Mouse (Mus musculus) layer of hippocampus, adult 11-12 months (tissue): ENCODE data around the gene Aff3.
A peak's percentile ranks its signal among the peaks of the same experiment; 100 is the strongest.

Source experiments
- DNase-seq: peaks from one replicate; pipeline ENCODE4 v3.0.0; 2022; ENCODE audit warnings: low spot score

Gene Aff3

GRCm38 (mm10) chr1:38541536-38541935, 123.2 kb downstream of the Aff3 start:
- DNase-seq: no peak

DNA sequence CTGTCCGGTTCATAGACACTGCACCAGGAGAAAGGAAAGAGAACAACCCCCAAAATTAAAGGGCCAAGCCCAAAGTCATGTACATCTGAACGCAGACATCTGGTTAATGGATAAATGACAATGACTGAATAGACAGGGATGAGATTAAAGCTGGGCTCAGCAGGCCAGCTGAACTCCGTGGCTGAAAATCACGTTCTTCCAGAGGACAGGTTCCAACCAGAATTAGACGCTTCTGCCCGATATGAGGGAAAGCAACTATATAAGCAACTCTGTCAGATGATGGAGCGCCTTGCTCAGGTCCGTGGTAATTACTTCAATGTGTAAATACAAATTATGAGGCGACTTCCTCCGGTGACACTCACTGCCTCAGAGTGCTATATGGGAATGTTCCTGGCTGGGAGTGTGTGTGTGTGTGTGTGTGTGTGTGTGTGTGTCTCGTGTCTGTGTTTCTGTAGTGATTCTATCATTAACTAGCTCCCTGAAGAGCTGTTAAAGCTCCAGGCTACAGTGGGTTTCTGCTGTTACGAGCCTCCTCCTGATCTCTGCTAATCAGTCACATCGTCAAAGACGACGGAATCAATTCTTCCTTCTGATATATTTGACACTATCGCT, 127.7 kb downstream of the Aff3 start:
- no peak for DNase-seq

DNA sequence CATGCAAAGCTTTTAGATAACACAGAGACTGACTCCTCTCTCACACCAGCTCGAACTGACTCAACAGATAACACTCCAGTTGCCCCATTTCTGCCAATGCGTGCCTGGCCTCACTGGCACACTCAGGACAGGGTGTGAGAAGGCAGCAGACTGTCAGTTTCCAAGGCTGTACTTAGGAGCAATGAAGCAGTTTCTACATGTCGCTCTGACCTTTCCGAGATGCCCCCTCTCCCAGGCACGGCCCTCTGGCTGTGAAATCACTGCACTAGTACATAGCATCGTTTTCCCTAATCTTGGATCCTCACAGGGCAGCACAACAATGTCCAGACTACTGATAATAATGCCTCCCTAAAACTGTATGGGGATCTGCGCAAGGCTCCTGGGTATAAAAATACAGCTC, 132.2 kb downstream of the Aff3 start:
- no peak for DNase-seq

DNA sequence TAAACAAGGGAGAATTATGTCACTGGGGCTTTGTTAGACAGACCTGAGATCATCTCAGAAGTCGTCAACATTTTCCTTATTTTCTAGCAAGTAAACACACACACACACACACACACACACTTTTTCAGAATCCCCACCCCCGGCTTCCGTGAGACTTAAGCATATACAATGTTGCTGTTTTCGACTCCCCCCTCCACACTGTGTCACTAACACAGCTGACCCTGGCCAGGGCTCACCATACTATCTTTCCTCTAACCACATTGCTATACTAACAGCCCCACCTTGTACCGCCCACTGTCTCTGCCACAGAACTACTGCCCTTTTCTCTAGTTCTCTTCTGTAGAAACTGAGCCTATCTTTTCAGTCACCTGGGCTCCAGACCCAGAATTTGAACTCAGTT, 136.1 kb downstream of the Aff3 start:
- DNase-seq: no peak

DNA sequence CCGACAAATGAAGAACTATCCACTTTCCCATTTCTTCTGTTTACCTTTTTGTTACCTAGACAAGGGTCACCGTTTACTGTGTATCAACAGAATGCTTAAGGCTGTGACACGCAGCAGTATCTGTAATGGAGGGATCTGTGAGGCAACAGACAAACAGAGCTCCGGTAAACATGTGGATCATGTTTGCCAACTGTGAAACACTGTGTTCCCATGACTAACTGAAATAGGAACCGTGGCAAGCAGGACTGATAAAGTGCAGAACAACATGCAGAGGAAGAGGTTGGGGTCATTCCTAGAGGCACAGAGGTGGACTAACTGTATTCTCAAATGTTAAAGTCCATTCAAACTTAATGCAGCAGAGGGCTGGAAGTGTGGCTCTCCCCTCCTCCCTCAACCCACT, 138.2 kb downstream of the Aff3 start:
- no peak for DNase-seq

- no peak for DNase-seq
These were observed 143.1 kb downstream of the Aff3 start for GRCm38 (mm10) chr1:38521651-38522050.

- no peak for DNase-seq
These were observed 148.5 kb downstream of the Aff3 start for GRCm38 (mm10) chr1:38516225-38516624.

GRCm38 (mm10) chr1:38514634-38515011, 150.1 kb downstream of the Aff3 start:
- DNase-seq: no peak

DNA sequence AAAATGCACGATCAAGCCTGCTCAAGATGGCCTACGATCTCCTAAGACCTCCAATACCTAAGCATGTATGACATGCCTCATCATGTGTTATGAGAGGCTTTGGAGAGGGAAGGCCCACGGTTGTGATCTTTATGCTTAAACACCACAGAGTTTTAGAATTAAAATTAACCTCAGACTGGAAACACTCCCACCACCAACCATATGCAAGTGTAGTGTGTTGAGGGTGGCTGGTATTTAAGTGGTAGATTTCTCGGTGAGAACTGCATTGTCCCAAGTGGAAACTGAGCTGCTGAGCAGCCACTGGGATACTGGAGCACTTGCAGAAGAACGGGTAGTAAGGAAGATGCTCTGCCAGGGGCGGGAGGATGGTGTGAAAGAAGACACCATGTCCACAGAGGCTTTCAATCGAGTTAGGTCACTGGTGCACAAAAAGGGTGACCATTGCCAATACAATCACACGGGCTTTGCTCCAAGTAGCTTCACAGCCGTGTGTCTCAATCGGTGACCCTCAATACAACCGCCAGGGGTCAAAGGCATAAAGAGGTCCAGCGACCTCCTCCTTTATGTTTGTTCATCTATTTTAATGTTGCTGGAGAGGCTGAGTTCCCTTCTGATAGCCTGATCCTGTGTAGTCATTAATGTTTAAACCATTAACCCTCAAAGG, 150.7 kb downstream of the Aff3 start:
- DNase-seq: no peak

DNA sequence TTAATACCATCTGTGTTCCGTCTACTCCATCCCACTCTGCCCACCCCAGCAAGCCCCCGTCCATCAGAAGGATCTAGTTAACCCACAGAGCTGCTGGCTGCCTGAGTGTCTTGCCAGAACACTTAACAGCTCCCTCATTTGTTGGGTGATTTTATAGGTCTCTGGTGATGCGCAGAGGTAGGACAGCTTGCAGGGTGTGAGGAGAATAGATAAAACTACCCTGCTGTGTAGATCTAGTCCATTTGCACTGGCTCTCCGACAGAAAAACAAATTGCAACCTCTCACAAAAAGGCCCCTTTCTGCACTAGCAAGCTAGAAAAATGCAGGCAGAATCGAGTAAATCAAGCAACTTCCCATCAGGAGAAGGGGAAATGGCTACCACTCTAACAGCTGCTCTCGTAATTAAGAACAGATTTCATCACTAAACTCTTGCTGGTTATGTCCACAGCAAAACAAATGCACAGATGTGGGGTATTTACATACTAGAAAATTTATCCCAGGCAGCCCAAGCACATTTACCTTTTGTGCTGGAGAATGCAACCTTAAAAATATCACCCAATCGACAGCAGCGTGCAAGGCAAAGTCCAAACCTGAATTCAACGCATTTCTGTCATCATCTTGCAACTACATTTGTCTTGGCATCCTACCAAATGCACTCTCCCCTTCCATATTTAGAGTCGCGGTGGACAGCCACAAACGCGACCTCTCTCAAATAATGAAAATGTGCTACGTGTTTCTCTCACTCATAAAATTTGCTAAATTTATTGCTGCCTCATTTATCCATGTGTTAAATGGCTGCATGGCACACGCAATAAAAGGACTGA, 152.3 kb downstream of the Aff3 start:
- peak; percentile 43 for DNase-seq

DNA sequence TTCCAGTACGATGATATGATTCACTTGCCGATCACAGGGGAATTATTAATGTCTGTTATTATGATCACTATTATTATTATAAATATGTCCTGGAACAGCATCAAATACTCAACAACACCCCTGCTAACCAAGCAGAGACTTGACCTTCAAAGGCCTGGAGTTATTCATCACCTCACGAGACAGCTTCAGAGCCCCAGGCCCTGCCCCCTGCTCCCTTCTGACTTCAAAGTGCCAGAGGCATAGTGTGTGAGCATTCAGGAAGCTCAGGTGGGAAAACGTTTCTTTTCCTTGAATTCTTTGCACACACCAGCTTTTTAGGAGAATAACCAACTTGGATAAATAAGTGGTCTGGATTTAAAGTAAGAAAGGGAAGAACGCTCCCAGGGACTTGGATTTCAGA, 153.7 kb downstream of the Aff3 start:
- no peak for DNase-seq

GRCm38 (mm10) chr1:38509301-38509700, 155.5 kb downstream of the Aff3 start:
- no peak for DNase-seq

DNA sequence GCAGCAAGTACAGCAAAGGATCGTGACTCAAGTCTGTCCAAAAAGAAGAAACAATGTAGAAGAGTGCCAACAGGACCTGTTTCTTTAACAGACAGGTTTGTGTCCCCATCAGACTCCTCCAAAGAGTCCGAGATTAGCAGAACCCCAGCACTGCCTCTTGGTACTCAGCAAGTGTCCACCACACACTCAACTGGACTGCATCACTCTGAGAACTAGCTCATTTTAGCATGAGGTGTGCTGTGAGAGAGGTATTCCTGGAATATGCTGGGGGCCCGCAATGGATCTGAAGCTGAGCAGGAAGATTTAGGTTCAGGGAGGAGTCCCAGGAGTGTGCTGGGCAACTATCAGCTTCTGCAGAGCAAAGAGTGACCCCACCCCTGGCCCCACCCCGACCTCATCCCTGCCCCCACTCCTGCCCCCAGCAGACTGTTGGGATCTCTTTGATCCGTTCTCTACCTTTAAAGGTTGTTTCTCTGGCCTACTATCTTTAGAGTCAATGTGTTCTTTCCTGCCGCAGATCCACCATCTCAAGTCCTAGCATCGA, 157.0 kb downstream of the Aff3 start:
- DNase-seq: no peak

DNA sequence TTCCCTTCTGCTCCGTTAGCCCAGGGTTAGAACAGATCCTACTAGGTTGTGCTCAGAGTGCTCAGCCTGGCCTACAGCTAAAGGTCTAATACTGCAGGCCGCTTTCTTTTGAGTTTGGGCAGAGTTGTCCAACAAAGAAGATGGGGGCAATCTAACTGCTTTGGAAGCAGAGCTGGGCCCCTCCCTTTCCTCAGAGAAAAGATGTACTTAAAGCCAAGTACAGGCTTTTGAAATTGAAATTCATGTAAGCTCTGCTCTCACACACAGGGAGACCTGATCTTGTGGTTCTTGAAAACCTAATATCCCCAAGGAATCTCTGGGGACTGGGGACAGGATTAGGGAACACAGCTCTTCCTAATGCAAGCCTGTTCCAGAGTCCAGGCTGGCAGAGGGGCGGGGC, 158.4 kb downstream of the Aff3 start:
- DNase-seq: no peak

- no peak for DNase-seq
These were observed 161.2 kb downstream of the Aff3 start for GRCm38 (mm10) chr1:38503431-38504089.

DNA sequence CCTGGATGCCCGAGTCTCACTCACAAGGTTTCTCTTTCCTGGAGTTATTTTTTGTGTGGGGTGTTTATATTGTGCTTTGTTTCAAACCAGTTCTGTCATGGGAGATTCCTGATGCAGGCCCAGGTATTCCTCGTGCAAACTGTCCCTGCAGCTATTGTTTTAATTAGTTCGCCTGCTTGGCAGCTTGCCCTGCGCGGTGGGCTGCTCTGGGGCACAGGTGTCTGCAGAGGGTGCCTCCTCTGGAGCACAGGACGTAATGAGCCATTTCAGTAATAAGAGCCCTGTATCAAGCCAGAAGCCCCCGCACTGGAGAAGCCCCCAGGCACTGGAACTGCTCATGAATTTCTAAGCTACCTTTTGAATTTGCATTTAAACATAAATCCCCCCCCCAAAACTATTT, 162.0 kb downstream of the Aff3 start:
- DNase-seq: no peak

GRCm38 (mm10) chr1:38501231-38501630, 163.5 kb downstream of the Aff3 start:
- no peak for DNase-seq

DNA sequence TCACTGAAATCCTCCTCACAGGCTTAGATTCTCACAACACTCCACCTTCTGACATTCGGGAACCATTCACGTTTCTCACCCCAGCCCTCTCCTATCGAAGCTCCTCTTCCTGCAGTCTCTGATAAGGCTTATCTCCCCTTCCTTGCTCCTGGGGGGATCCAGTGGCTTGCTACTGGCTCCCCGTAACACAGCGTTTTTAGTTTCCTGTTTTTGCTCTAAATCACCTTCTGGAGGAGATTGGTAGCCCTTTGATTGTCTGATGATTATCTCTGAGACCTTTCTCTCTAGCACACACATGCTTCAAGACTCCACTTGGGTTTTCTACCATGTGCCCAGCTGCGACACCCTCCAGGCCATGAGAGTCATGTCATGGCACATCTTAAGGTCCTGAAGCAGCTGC, 165.3 kb downstream of the Aff3 start:
- no peak for DNase-seq

DNA sequence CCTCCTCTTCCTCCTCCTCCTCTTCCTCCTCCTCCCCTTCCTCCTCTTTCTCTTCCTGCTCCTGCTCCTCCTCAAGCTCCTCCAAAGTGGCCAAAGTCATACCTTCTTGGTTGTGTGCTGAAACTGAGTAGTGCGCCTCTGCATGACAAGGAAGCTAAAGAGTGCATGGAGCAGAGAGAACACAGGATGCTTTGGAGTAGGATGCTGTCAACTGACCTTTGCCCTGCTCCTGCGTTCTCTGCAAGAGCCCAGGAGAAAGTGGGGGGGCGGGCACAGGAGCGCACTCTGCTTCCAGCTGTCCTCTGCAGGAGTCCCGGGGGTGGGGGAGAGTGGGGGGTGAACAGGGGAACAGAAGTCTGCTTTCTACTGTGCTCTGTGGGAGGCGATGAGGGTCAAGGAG, 167.2 kb downstream of the Aff3 start:
- no peak for DNase-seq

DNA sequence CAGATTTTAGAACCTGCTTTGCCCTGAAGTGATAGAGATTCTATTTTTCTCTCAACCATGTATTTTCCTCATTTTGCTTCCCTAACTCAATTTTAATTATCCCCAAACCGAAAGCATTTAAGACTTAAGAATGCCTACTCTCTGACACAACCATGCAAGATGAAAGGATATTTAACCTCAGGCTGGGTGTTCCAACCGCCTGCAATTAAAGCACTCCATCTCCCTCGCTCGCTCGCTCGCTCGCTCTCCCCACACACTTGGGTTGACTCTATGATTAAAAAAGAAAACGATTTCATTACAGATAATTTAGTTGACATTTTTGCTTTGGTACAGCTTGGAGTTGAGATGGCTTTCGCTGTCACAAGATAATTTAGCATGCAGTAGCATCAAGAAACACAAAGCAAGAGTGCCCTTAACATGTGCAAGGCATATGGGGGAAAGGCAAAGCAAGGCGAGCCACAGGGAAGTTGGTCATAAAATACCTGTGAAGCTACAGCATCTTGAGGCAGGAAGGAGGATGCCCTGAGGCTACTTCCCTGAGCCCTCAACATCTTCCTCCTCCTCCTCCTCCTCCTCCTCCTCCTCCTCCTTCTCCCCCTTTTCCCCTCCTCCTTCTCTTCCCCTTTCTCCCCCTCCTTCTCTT, 167.7 kb downstream of the Aff3 start:
- DNase-seq: no peak

- DNase-seq: no peak
These were observed 169.5 kb downstream of the Aff3 start for GRCm38 (mm10) chr1:38495284-38495683.

- no peak for DNase-seq
These were observed 175.0 kb downstream of the Aff3 start for GRCm38 (mm10) chr1:38489733-38490132.
